Mouse (Mus musculus) T-helper 2 cell (primary cell): ENCODE measurements around the gene Cpsf6.
"Not testable (repeated sequence)": the region's sequence is repeated elsewhere in the genome, so short reads cannot be mapped to it uniquely, and the experiment has no call there.

Source experiments
- in situ Hi-C: fragments of 300-600 bp; cut with MboI, MseI; formaldehyde crosslinking; loops from one replicate; pipeline ENCODE4 v1.15.1; 2025; ENCODE audit warnings: high pct_unique_total_duplicates

The Cpsf6 gene

DNA sequence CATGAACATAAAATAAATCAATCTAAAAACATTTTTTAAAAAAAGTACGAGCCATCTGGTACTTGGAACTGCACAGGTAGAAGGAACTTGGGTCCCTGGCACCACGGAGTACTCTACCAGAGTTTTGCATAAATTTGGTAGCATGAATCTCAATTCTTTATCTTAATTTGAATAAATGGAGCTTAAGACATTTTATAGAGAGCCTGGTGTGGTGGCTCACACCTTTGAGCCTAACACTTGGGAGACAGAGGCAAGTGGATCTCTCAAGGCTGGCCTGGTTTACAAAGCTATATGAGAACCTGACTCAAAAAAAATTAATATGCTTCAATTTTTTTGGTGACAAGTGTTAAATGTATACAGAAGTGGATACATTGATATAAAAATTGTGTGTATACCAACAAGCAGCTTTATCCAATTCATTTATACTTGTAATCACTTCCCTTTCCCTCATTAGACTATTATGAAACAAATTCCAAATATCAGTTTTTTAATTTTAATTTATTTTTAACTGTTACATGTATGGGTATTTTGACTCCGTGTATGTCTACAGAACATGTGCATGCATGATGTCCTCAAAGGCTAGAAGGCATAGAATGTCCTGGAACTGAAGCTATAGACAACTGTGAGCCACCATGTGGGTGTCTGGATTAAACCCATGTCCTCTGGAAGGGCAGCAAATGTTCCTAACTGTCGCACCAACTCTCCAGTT lies 20.6 kb upstream of the Cpsf6 start:
- in situ Hi-C loops: no loop called here

DNA sequence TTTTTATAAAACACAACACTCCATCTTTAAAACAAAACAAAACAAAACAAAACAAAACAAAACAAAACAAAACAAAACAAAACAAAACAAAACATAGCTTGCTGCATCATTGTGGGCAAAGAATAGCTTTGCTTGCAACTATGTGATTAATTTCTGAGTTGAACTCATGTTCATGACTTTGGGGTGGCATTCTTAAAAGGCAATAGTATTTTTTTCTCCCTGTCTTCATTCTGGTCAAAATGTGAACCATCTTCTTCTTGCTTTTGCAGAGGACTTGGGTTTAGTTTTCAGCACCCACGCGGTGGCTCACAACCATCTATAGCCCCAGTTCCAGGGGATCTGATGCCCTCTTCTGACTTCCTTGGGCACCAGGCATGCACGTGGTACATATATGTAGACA lies 20.0 kb upstream of the Cpsf6 start:
- in situ Hi-C loops: no loop called here

DNA sequence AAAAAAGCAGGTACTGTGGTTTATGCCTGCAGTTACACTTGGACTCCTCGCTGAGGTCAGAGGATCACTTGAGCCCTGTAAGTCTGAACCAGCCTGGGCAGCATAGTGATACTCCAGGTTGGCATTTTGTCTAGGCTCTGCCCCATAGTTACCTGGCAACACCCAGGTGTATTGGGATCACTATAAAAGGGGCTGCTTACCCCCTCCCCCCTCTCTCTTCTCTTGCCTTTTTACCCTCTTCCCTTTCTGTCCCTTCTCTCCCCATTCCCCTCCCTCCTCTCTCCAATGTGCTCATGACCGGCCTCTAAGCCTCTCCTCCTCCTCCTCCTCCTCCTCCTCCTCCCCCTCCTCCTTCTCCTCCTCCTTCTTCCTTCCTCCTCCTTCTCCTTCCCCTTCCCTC lies 19.4 kb upstream of the Cpsf6 start:
- in situ Hi-C loops: no loop called here

DNA sequence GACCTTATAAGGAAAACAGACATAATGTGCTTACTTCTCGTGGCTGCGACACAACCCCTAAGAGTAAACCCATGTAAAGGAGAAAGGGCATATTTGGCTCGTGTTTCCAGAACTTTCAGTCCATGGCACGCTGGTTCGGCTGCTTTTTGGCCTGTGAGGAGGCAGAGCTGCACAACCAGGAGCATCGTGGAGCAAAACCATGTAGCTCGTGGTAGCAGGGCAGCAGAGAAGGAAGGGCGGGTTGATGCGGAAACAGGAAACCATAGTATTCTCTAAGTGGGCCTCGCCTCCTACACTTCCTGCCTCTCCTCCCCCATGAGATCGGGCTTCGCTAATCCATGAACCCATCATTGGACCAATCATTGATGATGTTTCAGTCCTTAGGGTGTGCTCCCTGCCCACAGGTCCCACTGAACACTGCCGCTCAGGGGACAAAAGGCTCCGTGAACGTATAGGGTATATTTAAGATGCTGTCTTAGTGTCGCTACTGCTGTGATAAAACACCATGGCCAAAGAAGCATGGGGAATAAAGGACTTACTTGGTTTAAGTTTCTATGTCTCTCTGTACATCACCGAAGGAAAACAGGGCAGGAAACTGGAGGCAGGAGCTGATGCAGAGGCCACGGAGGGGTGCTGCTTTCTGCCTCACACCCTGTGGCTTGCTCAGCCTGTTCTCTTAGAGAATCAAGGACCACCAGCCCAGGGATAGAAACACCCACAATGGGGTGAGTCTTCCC lies 18.4 kb upstream of the Cpsf6 start:
- in situ Hi-C loops: no loop called here

DNA sequence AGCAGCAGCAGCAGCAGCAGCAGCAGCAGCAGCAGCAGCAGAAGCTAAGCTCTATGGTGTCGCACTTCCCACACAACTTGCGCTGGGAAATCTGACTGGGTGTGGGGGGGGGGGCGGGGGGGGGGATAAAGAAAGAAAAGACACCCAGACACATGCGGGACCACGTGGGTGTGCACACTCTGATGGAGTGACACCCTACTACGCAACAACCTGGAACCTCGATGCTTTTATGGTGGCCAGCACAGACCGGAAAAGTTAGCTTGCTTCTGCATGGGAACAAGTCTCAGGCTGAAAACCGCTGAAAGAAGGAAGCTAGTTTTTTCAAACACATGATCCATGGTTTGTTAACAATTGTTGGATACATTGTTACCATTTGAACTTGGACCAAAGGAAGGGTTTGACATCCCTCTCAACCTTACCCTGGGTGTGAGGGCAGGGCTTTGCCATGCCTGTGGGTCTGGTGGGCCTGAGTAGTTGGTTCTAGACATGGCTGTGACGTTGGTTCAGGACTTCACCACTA lies 17.4 kb upstream of the Cpsf6 start:
- in situ Hi-C loops: no loop called here

DNA sequence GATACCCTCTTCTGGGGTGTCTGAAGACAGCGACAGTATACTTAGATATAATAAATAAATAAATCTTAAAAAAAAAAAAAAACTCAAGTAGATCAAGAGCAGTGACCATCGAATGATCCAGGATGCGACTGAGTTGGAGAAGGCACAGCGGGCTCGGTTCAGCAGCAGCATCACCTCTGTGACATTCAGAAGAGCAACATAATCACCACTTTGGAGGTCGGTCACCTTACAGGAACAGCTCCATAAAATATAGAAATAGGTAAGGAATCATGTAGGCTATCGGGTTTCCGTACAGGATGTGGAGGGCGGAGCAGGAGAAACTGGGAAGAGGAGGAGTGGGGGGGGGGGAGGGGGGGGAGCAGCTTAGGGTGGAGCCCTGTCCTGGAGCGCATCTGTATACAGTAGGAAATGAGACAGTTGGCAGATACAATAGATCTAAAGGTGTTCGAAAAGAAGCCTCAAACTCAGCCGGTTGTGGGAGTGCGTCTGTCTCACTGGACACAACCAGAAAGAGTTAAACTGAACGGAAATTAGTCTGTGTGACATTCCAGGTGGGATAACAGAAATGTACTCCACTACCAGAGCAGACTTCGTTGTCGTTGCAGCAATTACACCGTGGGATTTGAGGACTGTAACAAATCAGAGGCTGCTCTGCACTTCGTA lies 16.7 kb upstream of the Cpsf6 start:
- in situ Hi-C loops: no loop called here

DNA sequence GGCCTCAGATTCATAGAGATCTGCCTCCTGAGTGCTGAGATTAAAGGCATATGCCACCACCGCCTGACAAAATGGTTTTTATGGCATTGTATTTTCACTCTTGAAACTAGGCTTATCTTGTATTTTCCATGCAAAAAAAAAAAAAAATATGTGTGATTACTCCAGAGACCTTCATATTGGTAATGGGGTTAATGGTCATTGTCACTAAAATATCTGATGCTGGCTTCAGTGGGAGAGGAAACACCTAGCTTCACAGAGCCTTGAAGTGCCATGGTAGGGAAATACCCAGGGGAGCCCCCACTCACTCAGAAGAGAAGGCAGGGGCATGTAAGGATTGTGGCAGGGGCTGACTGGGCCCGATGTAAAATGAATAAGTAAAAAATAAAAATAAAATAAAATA lies 16.0 kb upstream of the Cpsf6 start:
- in situ Hi-C loops: no loop called here

DNA sequence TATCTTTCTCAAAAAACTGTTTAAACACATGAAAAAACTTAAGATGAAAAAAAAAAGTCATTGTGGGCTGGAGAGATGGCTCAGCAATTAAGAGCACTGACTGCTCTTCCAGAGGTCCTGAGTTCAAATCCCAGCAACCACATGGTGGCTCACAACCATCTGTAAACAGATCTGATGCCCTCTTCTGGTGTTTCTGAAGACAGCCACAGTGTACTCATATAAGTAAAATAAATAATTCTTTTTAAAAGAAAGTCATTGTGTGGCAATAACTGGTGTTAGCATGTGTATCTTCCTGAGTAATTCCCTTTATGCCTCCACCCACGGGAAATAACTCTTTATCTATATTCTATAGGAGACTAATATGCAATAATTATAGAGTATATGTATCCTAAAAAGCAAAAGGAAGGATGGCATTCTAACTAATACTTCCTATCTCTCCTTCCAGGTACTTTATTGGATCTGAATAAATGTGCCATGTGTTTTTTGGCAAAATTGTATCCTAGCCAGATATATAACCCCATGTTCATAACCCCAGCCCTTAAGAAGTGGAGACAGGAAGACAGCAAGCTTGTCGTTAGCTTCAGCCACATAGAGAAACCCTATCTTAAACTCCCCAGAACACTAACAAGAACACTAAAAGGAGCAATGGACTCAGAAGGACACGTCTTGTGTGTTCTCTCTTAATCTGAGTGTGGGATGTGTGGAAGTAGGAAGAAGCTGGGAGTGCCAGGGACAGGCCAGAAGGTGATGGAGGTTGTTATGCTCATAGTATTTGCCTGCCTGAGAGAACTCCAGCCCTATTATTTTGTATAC lies 15.1 kb upstream of the Cpsf6 start:
- in situ Hi-C loops: no loop called here

DNA sequence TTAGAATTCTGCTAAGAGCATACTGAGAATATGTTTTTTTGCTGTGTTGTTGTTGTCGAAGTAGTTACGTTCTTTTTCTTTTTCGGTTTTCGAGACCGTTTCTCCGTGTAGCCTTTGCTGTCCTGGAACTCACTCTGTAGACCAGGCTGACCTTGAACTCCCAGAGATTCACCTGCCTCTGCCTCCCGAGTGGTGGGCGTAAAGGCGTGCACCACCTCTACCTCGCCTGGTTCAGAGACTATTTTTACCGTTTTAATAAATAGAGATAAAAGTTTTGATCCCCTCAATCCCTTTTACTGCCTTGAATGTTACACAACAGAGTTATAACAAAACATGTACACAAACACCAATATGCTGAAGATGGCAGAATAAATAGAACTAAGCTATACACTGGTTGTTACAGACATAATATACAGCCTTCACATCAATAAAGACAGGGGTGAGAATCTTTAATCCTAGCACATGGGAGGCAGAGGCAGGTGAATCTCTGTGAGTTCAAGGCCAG lies 14.1 kb upstream of the Cpsf6 start:
- in situ Hi-C loops: no loop called here

DNA sequence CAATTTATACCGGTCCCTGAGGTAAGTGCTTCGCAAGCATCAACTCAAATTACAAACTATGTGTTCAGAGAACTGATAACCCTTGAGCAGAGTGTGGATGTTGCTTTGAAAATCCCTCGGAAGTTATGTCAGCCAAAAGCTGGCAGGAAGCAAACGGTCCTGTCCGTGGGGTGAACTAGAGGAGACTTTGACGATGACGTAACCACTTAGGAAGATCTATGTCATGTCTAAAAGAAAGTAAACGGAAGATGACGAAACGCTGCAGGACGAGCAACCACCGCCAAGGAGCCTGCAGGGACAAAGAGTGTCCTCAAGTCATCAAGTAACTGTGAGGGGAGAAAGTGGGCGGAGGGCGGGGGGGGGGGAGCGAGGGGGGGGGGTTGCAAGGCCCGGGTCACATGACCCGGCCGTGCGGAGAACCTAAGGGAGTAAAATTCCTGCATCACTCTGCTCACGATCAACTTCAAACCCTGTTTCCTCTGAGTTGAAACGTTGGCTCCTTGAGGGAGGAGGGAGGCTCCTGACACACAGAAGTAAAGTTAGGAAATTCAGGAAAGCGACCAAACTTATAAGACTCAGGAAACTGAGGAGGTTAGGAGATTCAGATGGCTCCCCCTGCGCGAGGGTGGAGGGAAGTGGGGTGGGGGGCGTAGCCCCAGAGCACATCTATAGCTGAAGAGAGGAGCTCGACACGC lies 13.5 kb upstream of the Cpsf6 start:
- in situ Hi-C loops: no loop called here

DNA sequence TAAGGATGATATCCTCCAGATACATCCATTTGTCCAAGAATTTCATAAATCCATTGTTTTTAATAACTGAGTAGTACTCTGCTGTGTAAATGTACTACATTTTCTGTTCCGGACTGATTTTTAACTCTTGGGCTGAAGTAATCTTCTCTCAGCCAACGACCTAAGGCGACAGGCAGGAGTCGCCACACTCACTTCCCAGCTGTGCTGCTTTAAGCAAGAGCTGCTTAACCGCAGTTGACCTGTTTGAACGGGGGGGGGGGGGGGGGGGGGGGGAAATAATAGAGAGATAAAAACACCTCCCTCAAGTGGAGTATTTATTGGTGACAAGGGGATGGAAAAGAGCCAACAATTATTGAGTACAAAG lies 13.0 kb upstream of the Cpsf6 start:
- in situ Hi-C loops: no loop called here

DNA sequence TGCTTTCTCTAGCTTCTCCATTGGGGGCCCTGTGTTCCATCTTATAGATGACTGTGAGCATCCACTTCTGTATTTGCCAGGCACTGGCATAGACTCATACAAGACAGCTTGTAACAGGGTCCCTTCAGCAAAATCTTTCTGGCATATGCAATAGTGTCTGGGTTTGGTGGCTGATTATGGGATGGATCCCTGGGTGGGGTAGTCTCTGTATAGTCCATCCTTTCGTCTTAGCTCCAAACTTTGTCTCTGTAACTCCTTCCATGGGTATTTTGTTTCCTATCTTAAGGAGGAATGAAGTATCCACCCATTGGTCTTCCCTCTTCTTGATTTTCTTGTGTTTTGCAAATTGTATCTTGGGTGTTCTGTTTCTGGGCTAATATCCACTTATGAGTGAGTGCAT lies 12.6 kb upstream of the Cpsf6 start:
- in situ Hi-C loops: not testable (repeated sequence)

DNA sequence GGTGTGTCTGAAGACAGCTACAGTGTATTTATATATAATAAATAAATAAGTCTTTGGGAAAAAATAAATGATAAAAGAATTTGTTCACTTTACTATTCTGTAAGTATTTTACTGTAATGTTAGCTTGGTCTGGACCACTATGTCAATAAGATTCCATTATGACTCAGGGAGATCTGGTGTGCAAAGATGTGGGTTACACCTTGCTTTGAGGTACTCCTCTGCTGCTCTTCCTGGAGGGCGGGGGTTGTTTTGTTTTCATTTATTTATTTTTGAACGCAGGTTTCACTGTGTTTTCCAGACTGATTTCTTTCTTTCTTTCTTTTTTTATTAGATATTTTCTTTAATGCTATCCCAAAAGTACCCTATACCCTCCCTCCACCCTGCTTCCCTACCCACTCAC lies 12.0 kb upstream of the Cpsf6 start:
- in situ Hi-C loops: no loop called here

DNA sequence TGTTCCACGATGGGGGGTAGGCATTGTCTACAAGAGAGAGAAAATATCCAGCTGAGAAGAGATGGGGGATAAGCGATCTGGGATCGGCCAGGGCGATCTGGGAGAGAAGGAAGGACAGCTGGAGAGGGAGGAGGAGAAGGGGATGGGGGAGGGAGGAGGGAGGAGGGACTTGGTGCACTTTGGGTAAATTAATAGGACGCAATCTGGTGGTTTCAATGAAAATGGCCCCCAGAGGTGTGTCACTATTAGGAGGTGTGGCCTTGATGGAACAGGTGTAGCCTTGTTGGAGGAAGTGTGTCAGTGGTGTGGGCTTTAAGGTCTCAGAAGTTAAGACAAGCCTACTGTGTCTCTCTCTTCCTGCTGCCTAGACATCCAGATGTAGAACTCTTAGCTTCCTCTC lies 11.2 kb upstream of the Cpsf6 start:
- in situ Hi-C loops: no loop called here

DNA sequence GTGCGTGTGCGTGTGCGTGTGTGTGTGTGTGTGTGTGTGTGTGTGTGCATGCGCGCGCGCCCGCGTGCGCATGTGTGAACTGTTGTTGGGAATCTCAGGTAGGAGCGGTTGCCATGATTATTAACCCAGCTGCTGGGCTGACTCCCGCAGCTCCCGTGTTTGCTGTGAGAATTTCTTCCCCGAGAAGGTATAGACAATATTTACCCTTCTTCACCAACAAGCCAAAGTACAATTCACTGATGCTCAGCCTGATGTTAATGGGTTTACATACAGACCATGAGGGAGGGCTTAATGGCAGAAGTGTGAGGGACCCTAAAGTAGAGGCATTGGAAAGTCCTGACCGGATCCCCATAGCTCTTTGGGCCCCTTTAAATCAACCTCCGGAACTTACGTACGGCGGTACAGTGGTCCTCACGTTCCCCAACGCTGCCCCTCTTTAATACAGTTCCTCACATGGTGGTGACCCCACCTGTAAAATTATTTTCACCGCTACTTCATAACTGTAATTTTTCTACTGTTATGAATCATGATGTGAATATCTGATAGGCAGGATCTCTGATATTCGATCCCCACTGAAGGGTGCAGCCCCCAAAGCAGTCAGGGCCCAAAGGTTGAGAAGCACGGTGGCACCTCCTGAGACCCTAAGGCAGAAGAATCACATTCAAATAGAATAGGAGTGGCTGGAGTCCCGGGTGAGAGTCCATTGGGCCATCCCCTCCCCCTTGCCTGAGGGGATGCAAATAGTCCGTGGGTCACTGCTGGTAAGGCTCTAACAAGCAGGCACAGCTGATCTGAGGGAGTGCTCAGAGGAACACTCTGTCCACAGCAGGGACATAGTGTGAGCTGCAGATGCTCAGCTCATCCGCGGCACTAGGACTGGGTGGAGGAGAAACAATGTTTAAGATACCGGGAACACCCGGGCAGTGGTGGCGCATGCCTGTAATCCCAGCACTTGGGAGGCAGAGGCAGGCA lies 10.4 kb upstream of the Cpsf6 start:
- in situ Hi-C loops: no loop called here

DNA sequence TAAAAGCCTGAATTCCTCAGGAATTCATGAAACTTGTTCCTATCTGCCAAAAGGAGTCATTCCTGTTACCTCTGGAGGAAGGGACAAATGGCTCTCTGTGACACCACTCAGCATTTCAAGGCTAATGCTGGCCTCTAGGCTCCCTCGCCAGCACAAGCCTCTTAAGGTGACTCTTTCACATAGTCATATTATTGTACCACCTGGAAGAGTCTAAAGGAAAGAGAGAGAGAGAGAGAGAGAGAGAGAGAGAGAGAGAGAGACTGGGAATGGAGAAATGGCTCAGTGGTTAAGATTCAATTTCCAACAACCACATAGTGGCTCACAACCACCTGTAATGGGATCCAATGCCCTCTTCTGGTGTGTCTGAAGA lies 9.5 kb upstream of the Cpsf6 start:
- in situ Hi-C loops: no loop called here

DNA sequence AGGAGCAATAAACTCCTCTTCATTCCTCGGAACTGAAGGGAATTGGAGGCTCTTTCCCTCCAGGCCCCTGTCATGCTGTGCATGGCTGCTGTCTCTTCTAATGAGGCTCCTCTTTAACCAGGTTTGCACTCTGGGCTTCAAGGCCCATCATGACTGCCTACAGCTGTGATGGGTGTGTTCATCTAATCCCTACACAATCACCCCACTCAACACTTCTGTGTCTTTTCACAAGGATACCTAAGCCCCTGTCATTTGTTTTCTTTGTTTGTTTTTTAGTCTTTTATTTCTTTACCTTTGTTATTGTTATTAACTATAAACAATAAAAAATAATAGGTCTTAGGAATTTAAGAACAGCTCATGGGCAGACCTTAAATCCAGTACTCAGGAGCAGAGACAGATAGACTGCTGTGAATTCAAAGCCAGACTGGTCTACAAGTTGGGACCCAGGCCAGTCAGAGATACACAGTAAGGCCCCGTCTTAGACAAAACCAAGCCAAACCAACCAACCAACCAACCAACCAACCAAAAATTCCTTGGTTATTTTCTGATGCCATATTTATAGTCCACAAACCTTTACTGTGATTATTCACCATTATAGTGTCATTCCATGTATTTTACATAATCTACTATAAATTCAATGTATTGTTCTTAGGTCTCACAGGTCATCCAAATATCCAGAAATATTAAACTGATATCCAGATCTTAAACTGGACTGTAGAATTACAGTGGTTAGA lies 9.0 kb upstream of the Cpsf6 start:
- in situ Hi-C loops: no loop called here

DNA sequence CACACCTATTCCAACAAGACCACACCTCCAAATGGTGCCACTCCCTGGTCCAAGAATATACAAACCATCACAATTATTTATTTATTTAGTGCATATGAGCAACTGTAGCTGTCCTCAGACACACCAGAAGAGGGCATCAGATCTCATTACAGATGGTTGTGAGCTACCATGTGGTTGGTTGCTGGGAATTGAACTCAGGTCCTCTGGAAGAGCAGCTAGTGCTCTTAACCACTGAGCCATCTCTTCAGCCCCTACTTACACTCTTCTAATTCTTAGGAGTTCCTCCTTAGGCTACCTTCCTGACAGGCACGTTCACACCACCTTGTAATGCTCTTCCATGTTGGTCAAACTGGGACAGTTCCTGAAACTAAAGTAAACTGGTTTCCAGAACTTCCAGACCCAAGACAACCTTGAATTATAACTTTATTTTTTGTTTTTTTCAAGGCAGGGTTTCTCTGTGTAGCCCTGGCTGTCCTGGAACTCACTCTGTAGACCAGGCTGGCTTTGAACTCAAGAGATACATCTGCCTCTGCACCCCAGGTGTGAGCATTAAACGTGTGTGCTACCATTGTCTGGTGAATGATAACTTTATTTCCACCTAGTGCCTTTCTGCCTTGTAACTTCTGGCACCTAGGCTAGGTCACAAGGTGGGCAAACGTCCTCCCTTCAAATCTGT lies 8.3 kb upstream of the Cpsf6 start:
- in situ Hi-C loops: not testable (repeated sequence)

DNA sequence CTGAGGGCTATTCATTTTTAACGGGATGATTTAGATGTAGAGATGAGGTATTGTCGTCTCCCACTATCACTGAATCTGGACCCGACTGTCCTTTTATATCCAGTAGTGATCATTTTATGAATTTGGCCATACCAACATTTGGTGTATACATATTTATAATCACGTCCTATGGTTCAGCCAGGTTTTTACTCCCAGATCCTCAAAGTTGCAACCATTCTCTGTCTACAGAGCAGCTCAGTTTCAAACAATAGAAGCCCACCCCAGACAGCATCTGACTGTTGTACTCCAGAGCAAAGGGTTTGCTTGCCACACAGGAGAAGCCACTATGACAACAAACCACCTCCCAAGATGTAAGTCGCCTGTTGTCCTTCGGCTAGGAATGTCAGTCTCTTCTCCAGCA lies 7.2 kb upstream of the Cpsf6 start:
- in situ Hi-C loops: no loop called here
